Mouse (Mus musculus): ENCODE measurements around the gene Fancm.

The Fancm gene

GRCm38 (mm10) chr12:65075085-65075732, at the start of gene Fancm:
Gene Fancm (plus strand): TSS chr12:65075603.
- in situ Hi-C loops (cut with MboI; ENCODE audit: unreplicated experiment in 2 of 2): loop anchor here in 1 of 2 experiments (10.0 kb wide), 1 partner anchor 110 kb away; the partner anchor contains the start of genes Klhl28 and Togaram1

DNA sequence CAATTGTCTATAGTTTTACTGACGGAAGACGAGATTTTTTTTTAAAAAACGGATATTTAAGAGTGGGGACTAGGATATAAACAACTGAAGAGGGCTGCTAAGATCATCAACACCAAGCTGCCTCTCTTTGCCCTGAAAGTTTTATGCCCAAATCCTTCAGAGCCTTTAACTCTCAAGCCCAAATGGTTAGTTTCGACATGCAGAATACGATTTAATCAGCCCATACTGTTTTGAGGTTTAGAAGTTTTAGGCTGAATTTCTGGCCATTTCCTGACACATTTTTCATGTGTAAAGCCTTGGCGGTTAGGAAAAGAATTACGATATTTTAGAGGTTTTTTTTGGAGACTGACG, 39.6 kb upstream of the Fancm start:
- in situ Hi-C loops (cut with MboI; ENCODE audit: unreplicated experiment in 2 of 2): no loop called here

DNA sequence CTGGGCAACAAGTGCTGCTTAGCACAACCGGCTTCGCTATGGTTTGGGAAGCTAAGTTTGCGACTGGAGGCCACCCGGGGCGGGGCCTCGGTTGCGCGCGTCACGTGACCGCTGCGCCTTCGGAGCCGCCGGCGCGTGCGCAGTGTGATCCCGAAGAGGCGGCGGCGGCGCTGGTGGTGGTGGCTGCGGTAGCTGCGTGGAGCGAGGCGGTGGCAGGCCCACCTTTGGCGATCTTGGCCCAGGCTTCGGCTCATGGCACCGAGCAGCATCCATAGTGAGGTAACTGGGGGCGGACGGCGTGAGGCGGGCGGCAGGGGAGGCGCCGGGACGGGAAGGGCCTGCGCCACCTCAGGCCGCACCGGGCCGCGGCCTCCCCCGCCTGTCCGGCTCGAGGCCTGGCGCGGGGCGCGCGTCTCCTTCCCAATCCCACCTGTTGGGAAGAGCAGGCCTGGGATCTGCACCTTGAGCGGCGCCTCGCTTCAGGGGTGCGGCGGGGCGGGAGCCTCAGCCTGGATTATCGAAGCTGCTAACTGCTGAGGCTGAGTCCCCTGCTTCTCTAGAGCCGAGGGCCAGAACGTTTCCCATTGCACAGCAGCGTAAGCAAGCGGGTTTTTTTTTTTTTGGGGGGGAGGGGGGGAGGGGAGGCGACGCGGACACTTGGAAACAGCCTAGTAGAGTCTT, 39.1 kb upstream of the Fancm start, which contains the start of gene Prpf39:
Gene Prpf39 (plus strand): TSS at position 144 of the 681 bp plus-strand sequence.
- in situ Hi-C loops (cut with MboI; ENCODE audit: unreplicated experiment in 2 of 2): no loop called here

DNA sequence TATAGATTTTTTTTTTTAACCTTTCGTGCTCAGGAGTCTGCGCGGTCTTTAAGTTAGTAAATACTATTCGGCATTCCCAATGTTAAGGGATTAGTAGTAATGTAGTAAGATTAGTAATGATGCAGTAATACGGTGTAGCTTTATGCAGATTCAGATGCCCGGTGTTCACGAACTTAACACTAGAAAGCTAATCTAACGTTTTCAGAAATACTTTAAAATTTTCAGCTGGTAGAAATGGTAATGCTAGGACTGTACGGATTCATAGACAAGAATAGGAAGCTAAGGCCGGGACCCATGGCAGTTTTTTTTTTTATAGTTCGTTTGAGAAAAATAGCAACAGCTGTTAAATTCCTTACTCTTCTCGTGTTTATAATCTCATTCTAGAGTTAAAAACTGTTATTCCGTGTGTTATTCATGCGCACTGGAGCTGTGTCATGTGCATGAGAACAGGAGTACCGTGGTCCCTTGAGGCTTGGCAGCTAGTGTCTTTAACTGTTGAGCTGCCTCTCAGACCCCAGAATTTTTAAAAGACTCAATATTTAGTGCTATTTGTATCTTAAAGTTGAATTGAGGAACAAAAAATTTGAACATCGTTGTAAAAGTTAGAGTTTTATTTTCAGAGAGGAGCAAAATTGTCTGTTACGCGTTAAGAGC, 38.4 kb upstream of the Fancm start:
- in situ Hi-C loops (cut with MboI; ENCODE audit: unreplicated experiment in 2 of 2): no loop called here

DNA sequence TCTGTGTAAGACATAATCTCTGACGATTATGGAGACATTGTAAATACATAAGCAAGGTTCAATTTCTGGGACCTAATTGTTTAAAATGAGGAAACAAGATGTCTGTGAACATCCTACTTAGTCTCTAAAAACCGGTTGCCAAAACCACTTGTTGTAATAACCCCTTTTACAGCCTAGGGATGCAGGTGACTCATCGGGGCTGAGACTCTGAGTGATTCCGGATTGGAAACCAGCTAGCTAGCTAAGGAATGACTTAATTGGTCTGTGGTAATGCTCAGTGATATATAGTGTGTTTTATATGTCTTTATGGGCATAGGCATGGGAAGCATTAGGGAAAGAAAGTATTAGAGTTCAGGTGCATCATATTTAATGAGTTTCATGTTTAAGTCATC, 37.9 kb upstream of the Fancm start:
- in situ Hi-C loops (cut with MboI; ENCODE audit: unreplicated experiment in 2 of 2): no loop called here

- in situ Hi-C loops (cut with MboI; ENCODE audit: unreplicated experiment in 2 of 2): no loop called here
Measured at GRCm38 (mm10) chr12:65048799-65049198, 26.6 kb upstream of the Fancm start.

- in situ Hi-C loops (cut with MboI; ENCODE audit: unreplicated experiment in 2 of 2): no loop called here
Measured at GRCm38 (mm10) chr12:65058203-65058602, 17.2 kb upstream of the Fancm start.

DNA sequence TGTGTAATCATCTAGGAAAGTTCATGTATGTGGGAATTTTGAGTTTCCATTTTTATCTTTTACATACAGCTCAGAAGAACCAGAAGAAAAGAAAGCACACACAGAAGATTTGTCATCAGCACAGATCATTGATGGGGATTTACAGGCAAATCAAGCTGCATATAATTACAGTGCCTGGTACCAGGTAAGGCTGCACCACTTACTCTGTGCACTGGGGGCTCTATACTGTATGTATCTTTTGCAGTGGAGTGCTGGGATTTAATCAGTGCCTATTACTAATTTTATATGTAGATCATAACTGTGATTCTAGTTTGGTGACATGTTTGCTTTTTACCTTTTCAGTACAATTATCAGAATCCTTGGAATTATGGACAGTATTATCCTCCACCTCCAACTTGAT, 14.3 kb upstream of the Fancm start:
- in situ Hi-C loops (cut with MboI; ENCODE audit: unreplicated experiment in 2 of 2): no loop called here

DNA sequence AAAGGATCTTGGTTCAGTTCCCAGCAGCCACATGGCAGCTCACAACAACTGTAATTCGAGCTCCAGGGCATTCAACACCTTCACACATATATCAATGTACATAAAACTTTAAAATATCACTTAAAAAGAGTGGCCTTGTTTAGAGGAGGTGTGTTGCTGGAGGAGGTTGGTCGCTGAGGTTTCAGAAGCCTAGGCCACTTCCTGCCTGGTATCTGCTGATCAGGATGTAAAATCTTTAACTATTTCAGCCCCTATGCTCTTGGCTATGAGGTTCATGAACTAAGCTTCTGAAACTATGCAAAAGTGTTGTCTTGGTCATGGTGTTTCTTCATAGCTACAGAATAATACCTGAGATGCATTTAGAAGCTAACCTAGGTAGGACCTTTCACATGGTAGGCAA, 10.2 kb upstream of the Fancm start:
- in situ Hi-C loops (cut with MboI; ENCODE audit: unreplicated experiment in 2 of 2): no loop called here

DNA sequence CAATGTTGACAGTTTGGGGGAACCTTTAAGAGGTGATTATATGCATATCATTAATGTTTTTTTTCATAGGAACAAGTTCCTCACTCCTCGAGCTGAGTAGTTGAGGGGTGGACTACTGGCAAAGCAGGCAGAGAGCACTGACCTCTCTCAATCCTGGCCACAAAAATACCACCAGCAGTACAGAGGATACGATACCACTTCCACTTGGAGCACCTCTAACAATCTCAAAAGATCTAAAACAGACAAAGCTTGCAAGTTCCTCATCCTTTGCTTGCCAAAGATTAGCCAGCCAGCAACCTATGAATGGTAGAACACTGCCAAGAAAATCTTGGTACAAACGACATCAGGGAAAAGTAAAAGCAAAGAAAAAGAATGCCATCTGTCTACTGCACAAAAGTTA, 9.2 kb upstream of the Fancm start:
- in situ Hi-C loops (cut with MboI; ENCODE audit: unreplicated experiment in 2 of 2): no loop called here

GRCm38 (mm10) chr12:65068409-65068808, 7.0 kb upstream of the Fancm start:
- in situ Hi-C loops (cut with MboI; ENCODE audit: unreplicated experiment in 2 of 2): no loop called here

- in situ Hi-C loops (cut with MboI; ENCODE audit: unreplicated experiment in 2 of 2): loop anchor here (5.0 to 10.0 kb wide), 2 partner anchors 106 to 108 kb away; partner anchors contain the start of genes Klhl28 (in 2 of the 2) and Togaram1 (in 2 of the 2)
Measured at GRCm38 (mm10) chr12:65072911-65073610, 2.3 kb upstream of the Fancm start.

- in situ Hi-C loops (cut with MboI; ENCODE audit: unreplicated experiment in 2 of 2): loop anchor here (5.0 to 10.0 kb wide), 2 partner anchors 106 to 109 kb away; partner anchors contain the start of genes Klhl28 (in 2 of the 2) and Togaram1 (in 2 of the 2)
Measured at GRCm38 (mm10) chr12:65073611-65074178, 1.7 kb upstream of the Fancm start, which contains the start of gene Fkbp3. Gene Fkbp3 (minus strand): TSS chr12:65074007.

- in situ Hi-C loops (cut with MboI; ENCODE audit: unreplicated experiment in 2 of 2): loop anchor here (5.0 to 10.0 kb wide), 2 partner anchors 107 to 110 kb away; partner anchors contain the start of genes Klhl28 (in 2 of the 2) and Togaram1 (in 2 of the 2)
Measured at GRCm38 (mm10) chr12:65074651-65075050, 752 bp upstream of the Fancm start.

GRCm38 (mm10) chr12:65075733-65076310, 419 bp downstream of the Fancm start:
- in situ Hi-C loops (cut with MboI; ENCODE audit: unreplicated experiment in 2 of 2): loop anchor here in 1 of 2 experiments (10.0 kb wide), 1 partner anchor 111 kb away; the partner anchor contains the start of genes Klhl28 and Togaram1

DNA sequence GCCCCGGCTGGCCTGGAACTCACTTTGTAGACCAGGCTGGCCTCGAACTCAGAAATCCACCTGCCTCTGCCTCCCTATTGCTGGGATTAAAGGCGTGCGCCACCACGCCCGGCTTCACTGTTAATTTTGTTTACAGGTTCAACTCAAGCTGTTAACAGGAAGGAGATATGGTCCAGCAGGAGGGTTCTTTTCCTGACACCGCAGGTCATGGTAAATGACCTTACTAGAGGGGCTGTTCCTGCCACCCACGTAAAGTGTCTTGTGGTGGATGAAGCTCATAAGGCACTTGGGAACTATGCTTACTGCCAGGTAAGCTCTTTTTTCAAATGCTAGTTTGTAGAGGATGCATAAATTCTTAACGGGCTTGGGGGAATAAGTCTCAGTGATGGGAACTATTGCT, 1.5 kb downstream of the Fancm start:
- in situ Hi-C loops (cut with MboI; ENCODE audit: unreplicated experiment in 2 of 2): loop anchor here in 1 of 2 experiments (10.0 kb wide), 1 partner anchor 112 kb away; the partner anchor contains the start of genes Klhl28 and Togaram1

DNA sequence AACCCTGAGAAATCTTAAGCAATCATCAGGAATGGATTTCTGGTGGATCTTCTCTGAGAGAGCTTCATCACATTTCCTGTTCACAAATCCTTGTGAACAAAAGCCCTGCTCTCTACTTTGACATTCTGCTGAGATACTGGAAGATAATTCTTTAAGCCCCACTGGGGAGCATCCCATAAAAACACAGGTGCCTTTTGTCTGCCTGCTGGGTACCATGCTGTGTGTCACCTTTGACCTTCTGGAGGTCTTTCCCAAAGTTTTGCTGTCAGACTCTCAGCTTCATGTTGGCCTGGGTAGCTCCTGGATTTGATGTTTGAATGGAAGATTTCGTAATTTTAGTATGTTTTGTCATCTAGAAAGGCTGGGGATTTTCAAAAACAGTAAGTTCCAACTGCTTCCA, 33.3 kb downstream of the Fancm start:
- in situ Hi-C loops (cut with MboI; ENCODE audit: unreplicated experiment in 2 of 2): no loop called here

- in situ Hi-C loops (cut with MboI; ENCODE audit: unreplicated experiment in 2 of 2): no loop called here
Measured at GRCm38 (mm10) chr12:65111503-65111902, 36.1 kb downstream of the Fancm start.

GRCm38 (mm10) chr12:65112811-65113210, 37.4 kb downstream of the Fancm start:
- in situ Hi-C loops (cut with MboI; ENCODE audit: unreplicated experiment in 2 of 2): no loop called here

DNA sequence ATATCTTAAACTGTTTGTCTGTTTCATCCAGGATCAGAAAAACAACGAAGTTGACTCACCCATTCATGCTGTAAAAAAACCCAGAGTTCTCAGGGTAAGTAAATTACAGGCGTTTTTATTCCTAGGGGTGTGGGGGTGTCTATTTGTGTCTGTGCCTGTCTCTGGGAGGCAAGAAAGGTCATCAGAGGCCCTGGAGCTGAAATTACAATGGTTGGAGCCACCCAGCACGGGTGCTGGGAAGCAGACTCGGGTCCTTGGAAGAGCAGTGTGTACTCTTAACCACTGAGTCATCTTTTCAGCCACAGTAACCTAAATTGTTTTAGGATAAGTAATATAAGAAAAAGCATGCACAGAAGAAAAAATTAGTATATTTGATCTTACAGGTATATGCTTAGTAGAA, 38.5 kb downstream of the Fancm start:
- in situ Hi-C loops (cut with MboI; ENCODE audit: unreplicated experiment in 2 of 2): no loop called here

Measured in v-Abl transformed pro-B cells (cell line).